Comparison of ENCODE assay signal across 16 mouse cellular contexts in genomic region chr10:44691590-44692327, GRCm38 (mm10).
DNase-seq lines count a peak whose midpoint lies in the region; ATAC-seq lines count a peak whose summit lies in the region.
"Had no signal": no experiment of that assay in that cellular context is flagged by ENCODE, and none has a peak within 500 bp of the region (broad histone marks: within the 10 kb centered on the region; RNA-seq: fewer than 3 reads in every experiment).

No protein-coding gene starts in this region.

- no peak overlapping the region for H3K27ac ChIP-seq in heart, embryonic 11.5 days (ENCODE audit: low read depth, low read length)
- peak overlapping the region; percentile 88 for H3K27ac ChIP-seq in brown adipose tissue, adult 24 weeks (replicated peaks; ENCODE audit: low read depth, low read length)
- H3K27ac ChIP-seq in hindbrain, embryonic 14.5 days: no peak overlapping the region
- H3K27ac ChIP-seq: heart, embryonic 13.5 days; hindbrain, embryonic 15.5 days; limb, embryonic 13.5 days; stomach, postnatal 0 days had no signal

- no peak overlapping the region for H3K4me2 ChIP-seq in heart, embryonic 11.5 days
- no peak overlapping the region for H3K4me2 ChIP-seq in hindbrain, embryonic 14.5 days (replicated peaks)
- H3K4me2 ChIP-seq: heart, embryonic 13.5 days; hindbrain, embryonic 15.5 days; limb, embryonic 13.5 days had no signal

- DNase-seq in heart, adult 9 months (ENCODE audit: low spot score in 2 of 2): peak; percentile 14 to 41
- peak; percentile 27 for DNase-seq in lung, postnatal 25 days (ENCODE audit: low spot score)
- DNase-seq in lung, postnatal 10 days: no peak
- DNase-seq in gastrocnemius, postnatal 10 days: no peak
- DNase-seq in hindbrain, embryonic 14.5 days (ENCODE audit: low spot score): no peak
- DNase-seq: cerebellum, postnatal 36 days; kidney, adult 8-10 months; spleen, adult 18-20 months; thymus, postnatal 36 days had no signal

- H3K9ac ChIP-seq in heart, embryonic 11.5 days (ENCODE audit: low read depth, low read length): no peak overlapping the region
- no peak overlapping the region for H3K9ac ChIP-seq in hindbrain, embryonic 14.5 days
- H3K9ac ChIP-seq: heart, embryonic 13.5 days; hindbrain, embryonic 15.5 days; limb, embryonic 13.5 days had no signal

- H3K4me3 ChIP-seq in heart, embryonic 11.5 days (ENCODE audit: low read depth, low read length): no peak overlapping the region
- H3K4me3 ChIP-seq in brown adipose tissue, adult 24 weeks (ENCODE audit: insufficient read depth, low read depth, low read length): no peak overlapping the region
- H3K4me3 ChIP-seq in hindbrain, embryonic 14.5 days (replicated peaks; ENCODE audit: low read length): no peak overlapping the region
- H3K4me3 ChIP-seq: heart, embryonic 13.5 days; hindbrain, embryonic 15.5 days; limb, embryonic 13.5 days had no signal

- H3K4me1 ChIP-seq in heart, embryonic 11.5 days (ENCODE audit: control insufficient read depth, insufficient read depth, low read length): no peaks in the 10 kb centered on the region
- peaks cover 5% of the 10 kb centered on the region; the same call in 1 of the 2 replicates for H3K4me1 ChIP-seq in brown adipose tissue, adult 24 weeks (ENCODE audit: control insufficient read depth, insufficient read depth, insufficient read length, low read length)
- H3K4me1 ChIP-seq in hindbrain, embryonic 14.5 days (replicated peaks; ENCODE audit: control insufficient read depth, insufficient read depth, low read length): no peaks in the 10 kb centered on the region
- H3K4me1 ChIP-seq: heart, embryonic 13.5 days; hindbrain, embryonic 15.5 days; limb, embryonic 13.5 days had no signal

- H3K27me3 ChIP-seq in heart, embryonic 11.5 days (ENCODE audit: control insufficient read depth, insufficient read depth, low read length): no peaks in the 10 kb centered on the region
- no peaks in the 10 kb centered on the region for H3K27me3 ChIP-seq in hindbrain, embryonic 14.5 days (ENCODE audit: control insufficient read depth, insufficient read depth, low read length)
- H3K27me3 ChIP-seq: heart, embryonic 13.5 days; hindbrain, embryonic 15.5 days; limb, embryonic 13.5 days had no signal

- ATAC-seq in heart, embryonic 11.5 days (replicated peaks; ENCODE audit: insufficient number of reproducible peaks, low FRiP score, low TSS enrichment): no peak
- ATAC-seq in monocyte, adult 5-6 weeks (replicated peaks; ENCODE audit: insufficient number of reproducible peaks, low FRiP score, low TSS enrichment, poor library complexity, severe bottlenecking): peak; percentile 75
- ATAC-seq in hindbrain, embryonic 14.5 days (ENCODE audit: low FRiP score): no peak

- 66% methylated on average over 15 of the region's 15 CpGs for WGBS in heart, embryonic 11.5 days (ENCODE audit: insufficient replicate concordance)
- WGBS in hindbrain, embryonic 14.5 days: 86% methylated on average over 15 of the region's 15 CpGs

- H3K9me3 ChIP-seq in heart, embryonic 11.5 days (replicated peaks; ENCODE audit: control insufficient read depth, low read length): no peaks in the 10 kb centered on the region
- H3K9me3 ChIP-seq in hindbrain, embryonic 14.5 days (ENCODE audit: control insufficient read depth, low read length): no peaks in the 10 kb centered on the region
- H3K9me3 ChIP-seq: heart, embryonic 13.5 days; hindbrain, embryonic 15.5 days; limb, embryonic 13.5 days had no signal

- H3K36me3 ChIP-seq in heart, embryonic 11.5 days (ENCODE audit: control insufficient read depth, insufficient read depth, low read length): no peaks in the 10 kb centered on the region
- no peaks in the 10 kb centered on the region for H3K36me3 ChIP-seq in hindbrain, embryonic 14.5 days (replicated peaks; ENCODE audit: control insufficient read depth, insufficient read depth)
- H3K36me3 ChIP-seq: heart, embryonic 13.5 days; hindbrain, embryonic 15.5 days; limb, embryonic 13.5 days had no signal

Comparison
In these comparisons a context has a peak if more than half of its experiments do, and no peak if none do; other contexts are left out.
1. DNase-seq: peak in heart, adult 9 months (2 of 2) and lung, postnatal 25 days (single experiment); none in lung, postnatal 10 days (single experiment), gastrocnemius, postnatal 10 days (single experiment) and hindbrain, embryonic 14.5 days (single experiment).